Mouse (Mus musculus): ENCODE results near the gene Cygb. TPM values are rescaled to one million over a fixed set of nuclear protein-coding genes. Genes with fewer than 3 reads are reported as not detected.
A peak's percentile ranks its signal among the peaks of the same experiment; 100 is the strongest.

Gene Cygb
- polyA plus RNA-seq, 1 experiment from 2014 or later = 2.8 TPM

- peaks cover 71% of the 10 kb centered on the region for H3K4me1 ChIP-seq
- WGBS = 66% methylated on average over 10 of the region's 10 CpGs
Observed at GRCm38 (mm10) chr11:116648976-116649375, 5.1 kb downstream of the Cygb start.

GRCm38 (mm10) chr11:116648213-116648921, 5.7 kb downstream of the Cygb start:
- Histone ChIP-seq H3K27me3 (ENCODE audit: insufficient read depth, poor library complexity, severe bottlenecking) (peaks cover 71% of the 10 kb centered on the region), H3K4me1 (peaks cover 71% of the 10 kb centered on the region), H3K4me3 (no peak overlapping the region), H3K36me3 (no peaks in the 10 kb centered on the region), H3K27ac (peak overlapping the region; percentile 79), H3K9me3 (no peaks in the 10 kb centered on the region)
- 61% methylated on average over 18 of the region's 18 CpGs for WGBS
- DNase-seq (ENCODE audit: low spot score) = no peak

More at GRCm38 (mm10) chr11:116648976-116649375, 5.1 kb downstream of the Cygb start:
- no peak for DNase-seq (ENCODE audit: low spot score)
- Histone ChIP-seq H3K9me3 (no peaks in the 10 kb centered on the region), H3K27me3 (ENCODE audit: insufficient read depth, poor library complexity, severe bottlenecking) (peaks cover 72% of the 10 kb centered on the region), H3K36me3 (no peaks in the 10 kb centered on the region), H3K4me3 (no peak overlapping the region), H3K27ac (peak overlapping the region; percentile 79)

- peaks cover 62% of the 10 kb centered on the region for H3K27me3 ChIP-seq (ENCODE audit: insufficient read depth, poor library complexity, severe bottlenecking)
- no peaks in the 10 kb centered on the region for H3K36me3 ChIP-seq
- WGBS = 38% methylated on average over 11 of the region's 11 CpGs
- H3K4me3 ChIP-seq = peak overlapping the region; percentile 7; the same call in 1 of the 2 replicates
- no peaks in the 10 kb centered on the region for H3K9me3 ChIP-seq
- DNase-seq (ENCODE audit: low spot score) = no peak
- peak overlapping the region; percentile 79 for H3K27ac ChIP-seq
- peaks cover 69% of the 10 kb centered on the region for H3K4me1 ChIP-seq
Observed at GRCm38 (mm10) chr11:116647340-116647991, 6.6 kb downstream of the Cygb start.

GRCm38 (mm10) chr11:116646771-116647170, 7.3 kb downstream of the Cygb start:
- WGBS = 86% methylated on average over 7 of the region's 7 CpGs
- Histone ChIP-seq H3K9me3 (no peaks in the 10 kb centered on the region), H3K36me3 (no peaks in the 10 kb centered on the region), H3K27ac (peak overlapping the region; percentile 79; the same call in 1 of the 2 replicates), H3K27me3 (ENCODE audit: insufficient read depth, poor library complexity, severe bottlenecking) (peaks cover 55% of the 10 kb centered on the region), H3K4me3 (no peak overlapping the region), H3K4me1 (peaks cover 67% of the 10 kb centered on the region)
- DNase-seq (ENCODE audit: low spot score) = no peak

- Histone ChIP-seq H3K4me3 (no peak overlapping the region), H3K36me3 (no peaks in the 10 kb centered on the region), H3K27ac (no peak overlapping the region), H3K27me3 (ENCODE audit: insufficient read depth, poor library complexity, severe bottlenecking) (peaks cover 48% of the 10 kb centered on the region), H3K9me3 (no peaks in the 10 kb centered on the region), H3K4me1 (peaks cover 60% of the 10 kb centered on the region)
- 66% methylated on average over 11 of the region's 11 CpGs for WGBS
- no peak for DNase-seq (ENCODE audit: low spot score)
Observed at GRCm38 (mm10) chr11:116646136-116646535, 8.0 kb downstream of the Cygb start.

- Histone ChIP-seq H3K27ac (peak overlapping the region; percentile 13; the same call in 1 of the 2 replicates), H3K4me1 (peaks cover 60% of the 10 kb centered on the region), H3K9me3 (no peaks in the 10 kb centered on the region), H3K27me3 (ENCODE audit: insufficient read depth, poor library complexity, severe bottlenecking) (peaks cover 43% of the 10 kb centered on the region), H3K36me3 (no peaks in the 10 kb centered on the region), H3K4me3 (no peak overlapping the region)
- no peak for DNase-seq (ENCODE audit: low spot score)
- 52% methylated on average over 8 of the region's 8 CpGs for WGBS
Observed at GRCm38 (mm10) chr11:116645446-116646110, 8.5 kb downstream of the Cygb start.

- no peak for DNase-seq (ENCODE audit: low spot score)
- peak overlapping the region; percentile 71 for H3K27ac ChIP-seq
- H3K4me1 ChIP-seq = peaks cover 57% of the 10 kb centered on the region
- H3K4me3 ChIP-seq = peak overlapping the region; percentile 35
- H3K36me3 ChIP-seq = no peaks in the 10 kb centered on the region
- 47% methylated on average over 21 of the region's 21 CpGs for WGBS
- H3K27me3 ChIP-seq (ENCODE audit: insufficient read depth, poor library complexity, severe bottlenecking) = peaks cover 32% of the 10 kb centered on the region
- H3K9me3 ChIP-seq = no peaks in the 10 kb centered on the region
Observed at GRCm38 (mm10) chr11:116644225-116645112, 9.6 kb downstream of the Cygb start.

- Histone ChIP-seq H3K4me3 (peak overlapping the region; percentile 35), H3K4me1 (peaks cover 49% of the 10 kb centered on the region), H3K9me3 (no peaks in the 10 kb centered on the region), H3K27me3 (ENCODE audit: insufficient read depth, poor library complexity, severe bottlenecking) (peaks cover 24% of the 10 kb centered on the region), H3K27ac (peak overlapping the region; percentile 71), H3K36me3 (no peaks in the 10 kb centered on the region)
- DNase-seq (ENCODE audit: low spot score) = no peak
- 5% methylated on average over 19 of the region's 19 CpGs for WGBS
Observed at GRCm38 (mm10) chr11:116643579-116644224, 10.4 kb downstream of the Cygb start.

- no peaks in the 10 kb centered on the region for H3K9me3 ChIP-seq
- H3K27me3 ChIP-seq (ENCODE audit: insufficient read depth, poor library complexity, severe bottlenecking) = peaks cover 24% of the 10 kb centered on the region
- H3K36me3 ChIP-seq = no peaks in the 10 kb centered on the region
- WGBS = 32% methylated on average over 14 of the region's 14 CpGs
- peak overlapping the region; percentile 71 for H3K27ac ChIP-seq
- peak; percentile 95 for DNase-seq (ENCODE audit: low spot score)
- H3K4me3 ChIP-seq = peak overlapping the region; percentile 35
- H3K4me1 ChIP-seq = peaks cover 41% of the 10 kb centered on the region
Observed at GRCm38 (mm10) chr11:116642681-116643578, 11.2 kb downstream of the Cygb start.

- Histone ChIP-seq H3K4me3 (no peak overlapping the region), H3K27me3 (ENCODE audit: insufficient read depth, poor library complexity, severe bottlenecking) (peaks cover 24% of the 10 kb centered on the region), H3K4me1 (peaks cover 29% of the 10 kb centered on the region), H3K9me3 (no peaks in the 10 kb centered on the region), H3K36me3 (no peaks in the 10 kb centered on the region), H3K27ac (no peak overlapping the region)
- DNase-seq (ENCODE audit: low spot score) = no peak
- WGBS = 61% methylated on average over 3 of the region's 3 CpGs
Observed at GRCm38 (mm10) chr11:116641731-116642130, 12.4 kb downstream of the Cygb start.

GRCm38 (mm10) chr11:116641168-116641567, 12.9 kb downstream of the Cygb start:
- Histone ChIP-seq H3K4me1 (peaks cover 25% of the 10 kb centered on the region), H3K4me3 (no peak overlapping the region), H3K9me3 (no peaks in the 10 kb centered on the region), H3K27me3 (ENCODE audit: insufficient read depth, poor library complexity, severe bottlenecking) (peaks cover 19% of the 10 kb centered on the region), H3K36me3 (no peaks in the 10 kb centered on the region), H3K27ac (no peak overlapping the region)
- DNase-seq (ENCODE audit: low spot score) = no peak
- WGBS = 40% methylated on average over 5 of the region's 5 CpGs

Measured in heart, embryonic 10.5 days (tissue).